Mouse (Mus musculus) lung, adult 2 months (tissue): ENCODE data around the gene Isl1.

Experiments
- CTCF ChIP-seq: fragments of 200-500 bp; IDR thresholded peaks from 2 replicates; pipeline ENCODE4 v1.5.1; 2011; ENCODE audit warnings: mild to moderate bottlenecking, low read length, control low read depth; ENCODE audit not compliant: insufficient read depth
- POLR2A ChIP-seq: fragments of 200-500 bp; IDR thresholded peaks from 2 replicates; pipeline ENCODE4 v1.6.1; 2011; ENCODE audit warnings: low read depth, mild to moderate bottlenecking, control low read depth, low read length, borderline replicate concordance; ENCODE audit errors: extremely low read depth

DNA sequence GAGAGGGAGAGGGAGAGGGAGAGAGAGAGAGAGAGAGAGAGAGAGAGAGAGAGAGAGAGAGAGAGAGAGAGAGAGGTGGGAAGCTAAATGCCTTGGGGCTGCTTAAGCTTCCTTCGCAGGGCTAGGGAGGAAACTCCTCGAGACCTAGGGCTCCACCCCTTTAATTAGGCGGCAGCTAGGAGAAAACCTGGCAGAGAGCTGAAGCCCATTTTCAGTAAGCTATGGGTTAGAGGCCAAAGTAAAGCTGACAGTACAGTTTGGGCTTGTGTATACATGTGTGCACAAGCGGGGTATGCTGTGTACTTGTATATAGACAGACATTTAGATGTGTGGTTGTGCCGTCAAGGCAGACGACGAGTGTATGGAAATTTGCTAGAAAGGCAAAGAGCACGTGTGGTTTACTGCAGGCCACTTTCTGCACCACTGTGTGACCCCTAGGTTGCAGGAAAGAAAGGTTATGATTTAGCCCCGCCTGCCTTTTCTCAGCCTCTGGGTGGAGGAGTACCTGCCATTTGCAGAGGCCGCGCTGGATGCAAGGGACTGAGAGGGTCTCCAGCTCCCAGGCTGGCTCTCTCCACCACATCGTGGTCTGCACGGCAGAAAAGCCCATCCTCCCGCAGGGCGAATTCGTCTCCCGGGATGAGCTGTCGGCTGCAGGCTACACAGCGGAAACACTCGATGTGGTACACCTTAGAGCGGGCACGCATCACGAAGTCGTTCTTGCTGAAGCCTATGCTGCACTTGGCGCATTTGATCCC, 4.6 kb downstream of the Isl1 start:
- no peak for TF ChIP-seq CTCF
- TF ChIP-seq POLR2A, result no peak
